Mouse (Mus musculus): ENCODE results near the gene Rhoh.

- TF ChIP-seq CTCF (IDR thresholded peaks at IDR 0.05) (no peak), EP300 (IDR thresholded peaks at IDR 0.05) (no peak)
These were observed 34.5 kb upstream of the Rhoh start for GRCm38 (mm10) chr5:65826476-65826875.

Measured in lung, postnatal 0 days (tissue).